Mouse (Mus musculus): ENCODE results near the gene Cul9. TPM values are rescaled to one million over a fixed set of nuclear protein-coding genes. Genes with fewer than 3 reads are reported as not detected.

The Cul9 gene
- polyA plus RNA-seq, 2 experiments: 0.46 to 0.59 TPM

GRCm38 (mm10) chr17:46519971-46520370 lies 26.2 kb downstream of the Cul9 start:
- Histone ChIP-seq H3K9ac (replicated peaks) (no peak overlapping the region), H3K36me3 (replicated peaks; ENCODE audit: control insufficient read depth, insufficient read depth, low read depth) (no peaks in the 10 kb centered on the region), H3K9me3 (ENCODE audit: control insufficient read depth, low read length) (no peaks in the 10 kb centered on the region), H3K27me3 (ENCODE audit: control insufficient read depth, insufficient read depth, low read length) (peaks cover 3% of the 10 kb centered on the region), H3K27ac (no peak overlapping the region), H3K4me1 (replicated peaks; ENCODE audit: control insufficient read depth in 2 of 2, insufficient read depth in 2 of 2, low read length in 1 of 2) (no peaks in the 10 kb centered on the region), H3K4me3 (ENCODE audit: insufficient read depth in 1 of 2, low read depth in 2 of 2, low read length in 2 of 2) (no peak overlapping the region), H3K4me2 (ENCODE audit: low read depth) (no peak overlapping the region)
- WGBS (ENCODE audit: insufficient replicate concordance): 52% methylated on average over 10 of the region's 10 CpGs
- no peak for TF ChIP-seq EP300 (IDR thresholded peaks at IDR 0.05; ENCODE audit: low read depth)
- no peak for TF ChIP-seq CTCF (IDR thresholded peaks at IDR 0.05; ENCODE audit: low read depth)
- ATAC-seq (ENCODE audit: insufficient read depth): no peak
- DNase-seq (ENCODE audit: low read depth in 3 of 3, low spot score in 3 of 3): no peak

- DNase-seq (ENCODE audit: low read depth in 3 of 3, low spot score in 3 of 3): no peak
- Histone ChIP-seq H3K27me3 (ENCODE audit: control insufficient read depth, insufficient read depth, low read length) (no peaks in the 10 kb centered on the region), H3K4me3 (ENCODE audit: insufficient read depth in 1 of 2, low read depth in 2 of 2, low read length in 2 of 2) (no peak overlapping the region), H3K4me2 (ENCODE audit: low read depth) (no peak overlapping the region), H3K4me1 (replicated peaks; ENCODE audit: control insufficient read depth in 2 of 2, insufficient read depth in 2 of 2, low read length in 1 of 2) (no peaks in the 10 kb centered on the region; a peak in 1 of 4 replicates), H3K9me3 (ENCODE audit: control insufficient read depth, low read length) (no peaks in the 10 kb centered on the region), H3K9ac (replicated peaks) (no peak overlapping the region), H3K27ac (no peak overlapping the region), H3K36me3 (replicated peaks; ENCODE audit: control insufficient read depth, insufficient read depth, low read depth) (no peaks in the 10 kb centered on the region)
- WGBS (ENCODE audit: insufficient replicate concordance): 40% methylated on average over 2 of the region's 2 CpGs
- no peak for TF ChIP-seq CTCF (IDR thresholded peaks at IDR 0.05; ENCODE audit: low read depth)
- no peak for TF ChIP-seq EP300 (IDR thresholded peaks at IDR 0.05; ENCODE audit: low read depth)
- ATAC-seq (ENCODE audit: insufficient read depth): no peak
Measured at GRCm38 (mm10) chr17:46513329-46513728, 32.9 kb downstream of the Cul9 start.

- Histone ChIP-seq H3K4me1 (replicated peaks; ENCODE audit: control insufficient read depth in 2 of 2, insufficient read depth in 2 of 2, low read length in 1 of 2) (no peaks in the 10 kb centered on the region; a peak in 1 of 4 replicates), H3K9ac (replicated peaks) (no peak overlapping the region), H3K27ac (no peak overlapping the region), H3K4me3 (ENCODE audit: insufficient read depth in 1 of 2, low read depth in 2 of 2, low read length in 2 of 2) (no peak overlapping the region), H3K9me3 (ENCODE audit: control insufficient read depth, low read length) (no peaks in the 10 kb centered on the region), H3K4me2 (ENCODE audit: low read depth) (no peak overlapping the region), H3K27me3 (ENCODE audit: control insufficient read depth, insufficient read depth, low read length) (no peaks in the 10 kb centered on the region), H3K36me3 (replicated peaks; ENCODE audit: control insufficient read depth, insufficient read depth, low read depth) (no peaks in the 10 kb centered on the region)
- ATAC-seq (ENCODE audit: insufficient read depth) (no peak), DNase-seq (ENCODE audit: low read depth in 3 of 3, low spot score in 3 of 3) (no peak)
- TF ChIP-seq EP300 (IDR thresholded peaks at IDR 0.05; ENCODE audit: low read depth) (no peak), CTCF (IDR thresholded peaks at IDR 0.05; ENCODE audit: low read depth) (peak; percentile 55)
- 55% methylated on average over 11 of the region's 11 CpGs for WGBS (ENCODE audit: insufficient replicate concordance)
Measured at GRCm38 (mm10) chr17:46511059-46511710, 35.0 kb downstream of the Cul9 start.

GRCm38 (mm10) chr17:46505617-46506016 lies 40.6 kb downstream of the Cul9 start:
- WGBS (ENCODE audit: insufficient replicate concordance): 51% methylated on average over 3 of the region's 3 CpGs
- TF ChIP-seq EP300 (IDR thresholded peaks at IDR 0.05; ENCODE audit: low read depth): no peak
- TF ChIP-seq CTCF (IDR thresholded peaks at IDR 0.05; ENCODE audit: low read depth): no peak
- no peak overlapping the region for H3K9ac ChIP-seq (replicated peaks)
- no peak for ATAC-seq (ENCODE audit: insufficient read depth)
- H3K4me2 ChIP-seq (ENCODE audit: low read depth): no peak overlapping the region
- H3K36me3 ChIP-seq (replicated peaks; ENCODE audit: control insufficient read depth, insufficient read depth, low read depth): no peaks in the 10 kb centered on the region
- H3K27ac ChIP-seq: no peak overlapping the region
- H3K9me3 ChIP-seq (ENCODE audit: control insufficient read depth, low read length): no peaks in the 10 kb centered on the region
- no peak overlapping the region for H3K4me3 ChIP-seq (ENCODE audit: insufficient read depth in 1 of 2, low read depth in 2 of 2, low read length in 2 of 2)
- no peaks in the 10 kb centered on the region for H3K4me1 ChIP-seq (replicated peaks; ENCODE audit: control insufficient read depth in 2 of 2, insufficient read depth in 2 of 2, low read length in 1 of 2)
- no peaks in the 10 kb centered on the region for H3K27me3 ChIP-seq (ENCODE audit: control insufficient read depth, insufficient read depth, low read length)
- no peak for DNase-seq (ENCODE audit: low read depth in 3 of 3, low spot score in 3 of 3)

GRCm38 (mm10) chr17:46503847-46504638 lies 42.1 kb downstream of the Cul9 start:
- H3K9me3 ChIP-seq (ENCODE audit: control insufficient read depth, low read length): no peaks in the 10 kb centered on the region
- WGBS (ENCODE audit: insufficient replicate concordance): 58% methylated on average over 14 of the region's 14 CpGs
- no peaks in the 10 kb centered on the region for H3K4me1 ChIP-seq (replicated peaks; ENCODE audit: control insufficient read depth in 2 of 2, insufficient read depth in 2 of 2, low read length in 1 of 2)
- DNase-seq (ENCODE audit: low read depth in 3 of 3, low spot score in 3 of 3) (no peak), ATAC-seq (ENCODE audit: insufficient read depth) (no peak)
- H3K4me3 ChIP-seq (ENCODE audit: insufficient read depth in 1 of 2, low read depth in 2 of 2, low read length in 2 of 2): no peak overlapping the region
- H3K27ac ChIP-seq: no peak overlapping the region
- no peaks in the 10 kb centered on the region for H3K36me3 ChIP-seq (replicated peaks; ENCODE audit: control insufficient read depth, insufficient read depth, low read depth)
- TF ChIP-seq EP300 (IDR thresholded peaks at IDR 0.05; ENCODE audit: low read depth) (no peak), CTCF (IDR thresholded peaks at IDR 0.05; ENCODE audit: low read depth) (no peak)
- H3K4me2 ChIP-seq (ENCODE audit: low read depth): no peak overlapping the region
- no peak overlapping the region for H3K9ac ChIP-seq (replicated peaks)
- H3K27me3 ChIP-seq (ENCODE audit: control insufficient read depth, insufficient read depth, low read length): no peaks in the 10 kb centered on the region
